Mouse (Mus musculus) ES-Bruce4 (cell line): ENCODE measurements around the gene Prmt1. TPM values are rescaled to one million over a fixed set of nuclear protein-coding genes. Genes with fewer than 3 reads are reported as not detected.
A peak's percentile ranks its signal among the peaks of the same experiment; 100 is the strongest.

ENCODE experiments used
- H3K27ac ChIP-seq: 2 replicates; pipeline ENCODE4 v1.5.1; 2012; ENCODE audit warnings: low read length, inconsistent platforms; ENCODE audit not compliant: insufficient read depth
- H3K27me3 ChIP-seq: 2 replicates; pipeline ENCODE4 v1.6.1; 2012; ENCODE audit warnings: mild to moderate bottlenecking, low read length, inconsistent platforms; ENCODE audit not compliant: control insufficient read depth, poor library complexity, insufficient read depth, severe bottlenecking
- H3K36me3 ChIP-seq: 2 replicates; pipeline ENCODE4 v1.6.1; 2012; ENCODE audit warnings: inconsistent platforms, mild to moderate bottlenecking, low read length, moderate library complexity; ENCODE audit not compliant: control insufficient read depth, poor library complexity, insufficient read depth, severe bottlenecking
- H3K4me1 ChIP-seq: one replicate; pipeline ENCODE4 v1.8.1; 2011; ENCODE audit warnings: low read length; ENCODE audit not compliant: control insufficient read depth, insufficient read depth
- H3K4me3 ChIP-seq: 2 replicates; pipeline ENCODE4 v1.5.1; 2011; ENCODE audit warnings: low read depth, mild to moderate bottlenecking, low read length
- H3K9ac ChIP-seq: 2 replicates; pipeline ENCODE4 v1.6.1; 2012; ENCODE audit warnings: low read depth, mild to moderate bottlenecking, inconsistent platforms; ENCODE audit not compliant: poor library complexity, severe bottlenecking
- H3K9me3 ChIP-seq: replicated peaks from 2 replicates; pipeline ENCODE4 v1.6.1; 2012; ENCODE audit warnings: mild to moderate bottlenecking, low read length, inconsistent platforms; ENCODE audit not compliant: control insufficient read depth, poor library complexity, insufficient read depth, severe bottlenecking
- CTCF ChIP-seq: IDR thresholded peaks from one replicate; pipeline ENCODE4 v1.8.1; 2011; ENCODE audit warnings: low read depth, low read length
- EP300 ChIP-seq: IDR thresholded peaks from 2 replicates; pipeline ENCODE4 v1.6.1; 2011; ENCODE audit warnings: low read depth, low read length; ENCODE audit not compliant: insufficient read depth
- POLR2A ChIP-seq: IDR thresholded peaks from one replicate; pipeline ENCODE4 v1.8.1; 2011; ENCODE audit warnings: low read length; ENCODE audit not compliant: insufficient read depth
- polyA plus RNA-seq: library from polyadenylated mRNA; stranded (reverse); fragments of >200 nt; gene quantifications from 2 replicates; pipeline ENCODE4 v1.2.4, GENCODE M21; 2011; ENCODE audit warnings: low read depth; ENCODE audit not compliant: missing spikeins, insufficient read depth, insufficient read length

The Prmt1 gene
- polyA plus RNA-seq, 1 experiment = 461 TPM

DNA sequence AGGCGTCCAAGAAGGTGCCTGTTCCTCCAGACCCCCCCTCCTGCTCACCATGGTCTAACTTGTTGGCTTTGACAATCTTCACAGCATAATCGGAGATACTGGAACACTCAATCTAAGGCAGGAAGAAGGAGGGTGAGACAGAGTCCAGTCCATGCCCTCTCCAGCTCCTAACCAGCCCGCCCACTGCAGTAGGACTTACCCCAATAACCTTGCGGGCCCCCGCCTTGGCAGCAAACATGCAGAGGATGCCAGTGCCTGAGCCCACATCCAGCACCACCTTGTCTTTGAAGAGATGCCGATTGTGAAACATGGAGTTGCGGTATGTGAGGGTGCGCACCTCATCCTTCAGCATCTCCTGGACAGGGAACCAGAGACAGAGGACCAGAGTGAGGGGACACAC is 4.8 kb downstream of the Prmt1 start:
- no peak overlapping the region for H3K9ac ChIP-seq
- H3K9me3 ChIP-seq = no peaks in the 10 kb centered on the region
- TF ChIP-seq POLR2A (no peak), EP300 (no peak), CTCF (no peak)
- peaks cover 55% of the 10 kb centered on the region for H3K36me3 ChIP-seq
- peaks cover 6% of the 10 kb centered on the region for H3K4me1 ChIP-seq
- no peak overlapping the region for H3K4me3 ChIP-seq
- H3K27me3 ChIP-seq = no peaks in the 10 kb centered on the region
- H3K27ac ChIP-seq = no peak overlapping the region

DNA sequence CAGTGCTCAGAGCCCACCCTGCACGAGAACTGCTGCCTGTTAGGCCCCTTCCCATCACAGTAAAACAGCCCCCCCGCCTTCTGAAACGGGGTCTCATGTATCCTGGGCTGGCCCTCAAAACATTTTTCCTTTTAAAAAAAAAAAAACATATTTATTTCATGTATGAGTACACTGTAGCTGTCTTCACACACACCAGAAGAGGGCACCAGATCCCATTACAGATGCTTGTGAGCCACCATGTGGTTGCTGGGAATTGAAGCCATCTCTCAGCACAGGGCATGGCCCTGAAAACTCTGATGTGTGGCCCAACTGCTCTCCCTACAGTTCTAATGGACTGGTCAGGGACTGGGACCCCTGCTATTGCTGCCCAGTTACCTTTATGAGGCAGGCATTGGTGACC is 8.1 kb downstream of the Prmt1 start:
- Histone ChIP-seq H3K36me3 (peaks cover 60% of the 10 kb centered on the region), H3K4me3 (no peak overlapping the region), H3K9ac (no peak overlapping the region), H3K27me3 (no peaks in the 10 kb centered on the region), H3K27ac (peak overlapping the region; percentile 69), H3K4me1 (no peaks in the 10 kb centered on the region), H3K9me3 (no peaks in the 10 kb centered on the region)
- TF ChIP-seq CTCF = peak; percentile 0
- TF ChIP-seq EP300 = no peak
- no peak for TF ChIP-seq POLR2A

DNA sequence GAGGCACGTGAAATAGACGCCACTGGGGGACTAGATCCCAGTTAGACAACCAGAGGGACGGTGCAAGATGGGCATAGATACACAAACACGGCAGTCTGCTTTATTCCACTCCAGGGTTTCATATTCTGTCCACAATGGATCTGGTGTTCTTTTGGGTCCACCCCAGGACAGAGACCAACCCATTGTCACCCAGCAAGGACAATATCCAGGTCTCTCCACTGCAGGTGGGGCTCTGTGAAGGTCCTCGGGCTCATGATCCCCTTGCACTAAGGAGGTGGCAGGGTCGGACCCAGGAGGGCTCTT is 11.3 kb downstream of the Prmt1 start:
- H3K4me1 ChIP-seq = peaks cover 2% of the 10 kb centered on the region
- TF ChIP-seq CTCF (no peak), POLR2A (no peak), EP300 (no peak)
- no peak overlapping the region for H3K9ac ChIP-seq
- no peak overlapping the region for H3K4me3 ChIP-seq
- no peaks in the 10 kb centered on the region for H3K9me3 ChIP-seq
- H3K27ac ChIP-seq = peak overlapping the region; percentile 87
- H3K27me3 ChIP-seq = no peaks in the 10 kb centered on the region
- peaks cover 34% of the 10 kb centered on the region for H3K36me3 ChIP-seq

DNA sequence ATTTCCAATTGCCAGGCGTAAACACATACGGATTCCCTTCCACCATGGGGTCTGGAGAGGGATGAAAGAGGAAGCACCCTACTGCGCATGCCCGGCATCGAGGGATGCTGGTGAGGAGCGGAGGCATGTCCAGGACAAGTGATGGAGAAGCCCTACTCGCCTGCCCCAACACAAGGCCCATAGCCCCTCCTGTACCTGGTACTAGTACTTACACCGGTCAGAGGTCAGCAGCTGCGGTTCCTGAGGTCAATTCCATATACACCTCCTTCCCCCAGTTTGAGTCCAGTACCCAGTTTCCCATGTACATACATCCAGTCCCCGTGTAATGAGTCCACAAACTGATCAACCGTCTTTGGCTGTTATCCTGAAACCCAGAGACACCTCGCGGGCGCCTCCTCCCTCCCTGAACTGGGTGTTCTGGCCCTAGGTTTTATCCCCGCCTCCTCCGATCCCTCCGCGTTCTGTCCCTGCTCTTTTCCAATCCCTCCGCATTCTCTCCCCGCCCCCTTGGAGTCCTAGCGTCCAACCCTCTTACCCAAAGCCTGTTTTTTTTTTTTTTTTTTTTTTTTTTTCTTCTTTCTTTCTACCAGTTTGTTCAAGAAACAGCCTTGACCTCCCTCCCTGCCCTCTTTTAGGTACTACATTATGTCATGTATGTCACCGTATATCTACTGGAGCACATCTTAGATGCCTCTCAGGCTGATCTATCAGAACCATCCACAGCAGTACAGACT is 11.8 kb downstream of the Prmt1 start, which contains the start of gene Cpt1c:
TSS of gene Cpt1c (minus strand) at position 469 of the 734 bp plus-strand sequence.
- Histone ChIP-seq H3K4me3 (peak within 1 kb of the TSS; percentile 95), H3K36me3 (peaks cover 29% of the 10 kb centered on the region), H3K4me1 (peaks cover 2% of the 10 kb centered on the region), H3K27ac (peak within 1 kb of the TSS; percentile 98), H3K9me3 (no peaks in the 10 kb centered on the region), H3K27me3 (no peaks in the 10 kb centered on the region), H3K9ac (peak within 1 kb of the TSS; percentile 87)
- TF ChIP-seq EP300 (0 out of 2 replicates have a peak, but pooled peaks have one; percentile 13), POLR2A (peak; percentile 85), CTCF (no peak)

DNA sequence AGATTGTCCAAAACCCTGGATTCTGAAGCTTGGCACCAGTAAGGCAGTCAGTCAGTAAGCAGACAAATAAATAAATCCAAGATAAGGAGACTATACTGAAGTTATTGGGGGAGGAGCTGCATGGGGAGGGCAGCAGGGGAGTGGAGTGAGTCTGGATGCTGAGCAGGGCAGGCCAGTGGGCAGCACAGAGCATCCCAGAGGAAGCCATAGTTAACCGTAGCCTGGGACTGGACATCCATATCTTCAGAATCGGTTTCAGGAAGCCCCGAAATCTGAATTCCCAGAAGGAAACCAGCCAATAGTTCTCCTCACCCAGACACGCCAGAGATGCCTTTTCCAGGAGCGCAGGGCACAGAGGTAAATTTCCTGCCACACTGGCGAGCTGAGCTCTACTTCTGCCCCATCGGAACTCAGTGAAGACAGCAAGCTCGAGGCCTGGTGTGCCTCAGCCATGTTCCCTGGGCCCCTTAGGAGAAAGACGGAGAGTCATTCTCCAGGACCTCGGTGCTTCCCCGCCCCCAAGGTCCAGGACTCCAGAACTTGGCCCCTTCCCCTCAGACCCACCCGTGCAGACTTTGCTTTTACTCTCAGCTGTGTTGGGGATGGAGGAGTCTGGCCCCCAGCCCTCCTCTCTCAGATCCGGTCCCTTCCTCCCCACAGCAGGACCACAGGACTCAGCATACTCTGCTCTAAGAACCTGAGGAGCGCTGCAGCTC is 12.8 kb downstream of the Prmt1 start:
- Histone ChIP-seq H3K4me3 (peak overlapping the region; percentile 70), H3K9ac (peak overlapping the region; percentile 87), H3K4me1 (peaks cover 2% of the 10 kb centered on the region), H3K27ac (peak overlapping the region; percentile 98), H3K9me3 (no peaks in the 10 kb centered on the region), H3K27me3 (no peaks in the 10 kb centered on the region), H3K36me3 (peaks cover 22% of the 10 kb centered on the region)
- TF ChIP-seq POLR2A (no peak), EP300 (no peak), CTCF (no peak)

DNA sequence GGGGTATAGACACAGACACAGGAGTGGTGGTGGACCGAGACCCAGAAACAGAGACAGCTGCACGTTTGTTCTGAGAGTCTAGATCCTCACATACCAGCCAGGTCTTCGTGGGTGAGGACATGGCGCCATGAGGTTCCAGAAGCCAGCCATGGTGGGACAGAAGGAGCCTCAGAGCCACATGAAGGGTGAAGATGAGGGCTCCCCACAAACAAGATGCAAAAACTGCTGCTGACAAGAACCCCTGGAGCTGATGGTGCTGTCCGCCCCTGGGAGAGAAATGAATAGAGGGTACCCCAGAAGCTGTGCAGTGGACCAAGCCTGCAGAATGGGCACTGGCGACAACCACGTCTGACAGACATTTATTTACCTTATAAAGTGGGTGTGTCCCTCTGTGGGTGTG is 15.2 kb downstream of the Prmt1 start:
- Histone ChIP-seq H3K9me3 (no peaks in the 10 kb centered on the region), H3K27ac (0 out of 2 replicates have a peak overlapping the region, but pooled peaks have one; percentile 68), H3K9ac (peak overlapping the region; percentile 12), H3K27me3 (no peaks in the 10 kb centered on the region), H3K4me3 (peak overlapping the region; percentile 76), H3K4me1 (peaks cover 2% of the 10 kb centered on the region), H3K36me3 (peaks cover 8% of the 10 kb centered on the region)
- TF ChIP-seq CTCF (no peak), EP300 (no peak), POLR2A (no peak)
